Mouse (Mus musculus): Measurements from ENCODE around the gene Gstm3. TPM values are rescaled to one million over a fixed set of nuclear protein-coding genes. Genes with fewer than 3 reads are reported as not detected.
"Not testable (repeated sequence)": the region's sequence is repeated elsewhere in the genome, so short reads cannot be mapped to it uniquely, and the experiment has no call there.

Gene Gstm3
- polyA plus RNA-seq, 1 experiment: 0.63 TPM

DNA sequence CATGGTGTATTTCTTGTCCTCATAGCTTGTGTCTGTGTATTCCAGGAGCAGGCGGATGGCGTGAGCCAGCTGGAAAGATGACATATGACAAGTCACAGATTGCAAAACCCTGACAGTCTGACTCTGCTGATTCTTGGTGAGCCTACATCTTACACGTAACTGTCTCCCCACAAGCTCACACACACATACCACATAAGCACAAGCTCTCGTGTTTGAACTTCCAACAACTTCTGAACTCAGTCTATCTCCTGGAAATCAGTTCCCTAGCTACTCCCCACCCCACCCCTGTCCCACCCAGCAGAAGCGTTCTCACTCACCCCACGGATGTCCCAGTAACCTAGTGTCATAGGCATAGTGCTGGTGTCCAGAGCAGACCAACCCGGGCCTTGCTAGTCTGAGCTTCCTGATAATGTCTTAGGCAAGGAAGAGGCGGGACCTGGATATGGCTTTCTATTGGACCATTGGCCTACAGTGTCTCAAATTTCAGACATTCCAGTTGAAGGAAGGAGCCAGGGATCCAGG lies 17.0 kb upstream of the Gstm3 start, which contains the start of gene Gstm2:
Gene Gstm2, minus strand, starts transcription at position 413 of the 522 bp plus-strand sequence.
- Histone ChIP-seq H3K4me3 (ENCODE audit: insufficient read depth, low read depth, low read length) (peak within 1 kb of the TSS; percentile 41), H3K27me3 (replicated peaks; ENCODE audit: control insufficient read depth, insufficient read depth, low read length) (no peaks in the 10 kb centered on the region), H3K4me1 (ENCODE audit: control insufficient read depth, insufficient read depth, low read length) (no peaks in the 10 kb centered on the region; the same call in 1 of the 2 replicates), H3K27ac (ENCODE audit: insufficient read depth, low read depth, low read length) (peak within 1 kb of the TSS; percentile 13), H3K36me3 (ENCODE audit: control insufficient read depth, insufficient read depth, low read length) (no peaks in the 10 kb centered on the region)
- no peak for TF ChIP-seq CTCF (conservative IDR thresholded peaks at IDR 0.05; ENCODE audit: insufficient read depth, insufficient read length, low read depth, low read length)
- no peak for TF ChIP-seq POLR2A (IDR thresholded peaks at IDR 0.05; ENCODE audit: low read depth, low read length)
- DNase-seq: peak; percentile 86
- 39% methylated on average over 8 of the region's 8 CpGs for WGBS

GRCm38 (mm10) chr3:107985141-107985540 lies 16.1 kb upstream of the Gstm3 start:
- DNase-seq; H3K27me3 ChIP-seq (replicated peaks; ENCODE audit: control insufficient read depth, insufficient read depth, low read length); H3K4me1 ChIP-seq (ENCODE audit: control insufficient read depth, insufficient read depth, low read length); H3K36me3 ChIP-seq (ENCODE audit: control insufficient read depth, insufficient read depth, low read length): not testable (repeated sequence)
- WGBS: 94% methylated on average over 2 of the region's 2 CpGs
- Histone ChIP-seq H3K27ac (ENCODE audit: insufficient read depth, low read depth, low read length) (peak overlapping the region; percentile 8; the same call in 1 of the 2 replicates), H3K4me3 (ENCODE audit: insufficient read depth, low read depth, low read length) (peak overlapping the region; percentile 1; the same call in 1 of the 2 replicates)

DNA sequence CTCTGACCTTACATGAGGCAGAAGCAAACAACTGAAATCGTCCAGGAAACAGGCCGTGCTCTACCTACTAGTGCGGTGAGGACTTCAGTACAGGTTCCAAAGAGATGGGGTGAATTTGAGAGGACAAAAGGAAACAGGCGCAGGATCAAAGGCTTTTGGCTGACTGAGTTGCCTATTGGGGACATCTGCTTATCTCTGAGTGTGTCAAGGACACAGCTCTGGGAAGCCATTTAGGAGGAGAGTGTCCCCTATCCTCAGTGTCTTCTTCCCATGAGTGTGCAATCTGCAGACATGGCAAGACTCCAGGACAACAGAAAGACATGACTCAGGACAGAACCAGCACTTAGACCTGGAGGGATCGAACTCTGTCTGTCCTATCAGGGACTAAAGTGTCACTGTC lies 15.4 kb upstream of the Gstm3 start:
- Histone ChIP-seq H3K4me3 (ENCODE audit: insufficient read depth, low read depth, low read length) (no peak overlapping the region), H3K36me3 (ENCODE audit: control insufficient read depth, insufficient read depth, low read length) (no peaks in the 10 kb centered on the region), H3K27ac (ENCODE audit: insufficient read depth, low read depth, low read length) (no peak overlapping the region), H3K27me3 (replicated peaks; ENCODE audit: control insufficient read depth, insufficient read depth, low read length) (no peaks in the 10 kb centered on the region), H3K4me1 (ENCODE audit: control insufficient read depth, insufficient read depth, low read length) (no peaks in the 10 kb centered on the region; the same call in 1 of the 2 replicates)
- WGBS: 74% methylated on average over 5 of the region's 5 CpGs
- TF ChIP-seq POLR2A (IDR thresholded peaks at IDR 0.05; ENCODE audit: low read depth, low read length) (no peak), CTCF (conservative IDR thresholded peaks at IDR 0.05; ENCODE audit: insufficient read depth, insufficient read length, low read depth, low read length) (no peak)
- no peak for DNase-seq

- 23% methylated on average over 3 of the region's 3 CpGs for WGBS
- TF ChIP-seq POLR2A (IDR thresholded peaks at IDR 0.05; ENCODE audit: low read depth, low read length): no peak
- TF ChIP-seq CTCF (conservative IDR thresholded peaks at IDR 0.05; ENCODE audit: insufficient read depth, insufficient read length, low read depth, low read length): no peak
- no peaks in the 10 kb centered on the region for H3K27me3 ChIP-seq (replicated peaks; ENCODE audit: control insufficient read depth, insufficient read depth, low read length)
- peak; percentile 43 for DNase-seq
- H3K27ac ChIP-seq (ENCODE audit: insufficient read depth, low read depth, low read length): peak overlapping the region; percentile 42; the same call in 1 of the 2 replicates
- no peaks in the 10 kb centered on the region; the same call in 1 of the 2 replicates for H3K4me1 ChIP-seq (ENCODE audit: control insufficient read depth, insufficient read depth, low read length)
- H3K36me3 ChIP-seq (ENCODE audit: control insufficient read depth, insufficient read depth, low read length): no peaks in the 10 kb centered on the region
- no peak overlapping the region for H3K4me3 ChIP-seq (ENCODE audit: insufficient read depth, low read depth, low read length)
These were observed 14.7 kb upstream of the Gstm3 start for GRCm38 (mm10) chr3:107983771-107984170.

DNA sequence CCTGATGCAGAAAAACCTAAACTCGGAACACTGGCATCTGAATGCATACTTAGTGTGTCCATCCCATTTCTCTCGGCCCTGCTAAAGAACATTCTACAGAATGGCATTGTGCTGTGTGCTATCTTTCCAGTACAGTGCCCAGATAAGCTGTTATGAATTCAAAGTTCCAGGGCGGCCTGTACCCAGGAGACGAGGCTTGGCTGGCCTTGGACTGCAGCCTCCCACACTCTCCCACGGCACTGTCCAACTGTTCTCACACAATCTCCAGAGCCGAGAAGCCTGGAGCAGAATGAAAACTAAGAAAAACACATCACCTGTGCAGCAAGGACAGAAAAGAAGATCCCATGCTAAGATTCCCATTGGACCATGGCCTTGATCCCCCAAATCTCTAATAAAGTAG lies 13.6 kb upstream of the Gstm3 start:
- WGBS: 73% methylated on average over 6 of the region's 6 CpGs
- H3K4me1 ChIP-seq (ENCODE audit: control insufficient read depth, insufficient read depth, low read length): no peaks in the 10 kb centered on the region; the same call in 1 of the 2 replicates
- H3K4me3 ChIP-seq (ENCODE audit: insufficient read depth, low read depth, low read length): no peak overlapping the region
- DNase-seq: no peak
- H3K36me3 ChIP-seq (ENCODE audit: control insufficient read depth, insufficient read depth, low read length): no peaks in the 10 kb centered on the region
- H3K27me3 ChIP-seq (replicated peaks; ENCODE audit: control insufficient read depth, insufficient read depth, low read length): no peaks in the 10 kb centered on the region
- TF ChIP-seq CTCF (conservative IDR thresholded peaks at IDR 0.05; ENCODE audit: insufficient read depth, insufficient read length, low read depth, low read length): no peak
- TF ChIP-seq POLR2A (IDR thresholded peaks at IDR 0.05; ENCODE audit: low read depth, low read length): no peak
- no peak overlapping the region for H3K27ac ChIP-seq (ENCODE audit: insufficient read depth, low read depth, low read length)

GRCm38 (mm10) chr3:107981261-107981660 lies 12.2 kb upstream of the Gstm3 start:
- Histone ChIP-seq H3K27ac (ENCODE audit: insufficient read depth, low read depth, low read length) (no peak overlapping the region), H3K27me3 (replicated peaks; ENCODE audit: control insufficient read depth, insufficient read depth, low read length) (no peaks in the 10 kb centered on the region), H3K36me3 (ENCODE audit: control insufficient read depth, insufficient read depth, low read length) (no peaks in the 10 kb centered on the region), H3K4me3 (ENCODE audit: insufficient read depth, low read depth, low read length) (no peak overlapping the region), H3K4me1 (ENCODE audit: control insufficient read depth, insufficient read depth, low read length) (no peaks in the 10 kb centered on the region; the same call in 1 of the 2 replicates)
- WGBS: 62% methylated on average over 3 of the region's 3 CpGs
- no peak for DNase-seq
- no peak for TF ChIP-seq CTCF (conservative IDR thresholded peaks at IDR 0.05; ENCODE audit: insufficient read depth, insufficient read length, low read depth, low read length)
- no peak for TF ChIP-seq POLR2A (IDR thresholded peaks at IDR 0.05; ENCODE audit: low read depth, low read length)

DNA sequence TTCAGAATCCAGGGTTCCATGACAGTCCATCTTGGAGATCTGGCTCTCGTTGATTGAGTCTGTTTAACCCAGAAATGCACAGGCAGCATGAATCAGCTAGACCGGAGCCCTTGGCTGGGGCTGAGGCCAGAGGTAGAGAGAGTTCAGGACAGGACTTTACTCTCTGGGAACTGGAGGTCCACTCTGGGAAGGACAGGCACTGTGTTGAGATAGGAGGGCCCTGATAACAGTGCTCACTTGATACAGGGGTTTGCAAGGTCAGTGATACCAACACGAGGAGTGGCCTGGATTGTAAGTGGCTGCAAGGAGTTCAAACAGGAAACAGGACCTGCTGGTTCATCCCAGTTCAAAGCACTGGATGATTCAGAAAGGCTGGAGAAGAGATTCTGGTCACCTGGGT lies 8.6 kb upstream of the Gstm3 start:
- 67% methylated on average over 3 of the region's 3 CpGs for WGBS
- TF ChIP-seq POLR2A (IDR thresholded peaks at IDR 0.05; ENCODE audit: low read depth, low read length): no peak
- no peak for TF ChIP-seq CTCF (conservative IDR thresholded peaks at IDR 0.05; ENCODE audit: insufficient read depth, insufficient read length, low read depth, low read length)
- H3K27ac ChIP-seq (ENCODE audit: insufficient read depth, low read depth, low read length): no peak overlapping the region

More for the DNA sequence above, 8.6 kb upstream of the Gstm3 start:
- Histone ChIP-seq H3K36me3 (ENCODE audit: control insufficient read depth, insufficient read depth, low read length) (no peaks in the 10 kb centered on the region), H3K4me1 (ENCODE audit: control insufficient read depth, insufficient read depth, low read length) (no peaks in the 10 kb centered on the region), H3K4me3 (ENCODE audit: insufficient read depth, low read depth, low read length) (no peak overlapping the region), H3K27me3 (replicated peaks; ENCODE audit: control insufficient read depth, insufficient read depth, low read length) (no peaks in the 10 kb centered on the region)
- no peak for DNase-seq
